Mouse (Mus musculus): Measurements from ENCODE around the gene Prss12.

GRCm38 (mm10) chr3:123514886-123515285, 68.2 kb downstream of the Prss12 start:
- TF ChIP-seq CTCF (IDR thresholded peaks at IDR 0.05; ENCODE audit: control insufficient read depth, insufficient read depth, insufficient replicate concordance, low read depth, low read length): no peak
- TF ChIP-seq POLR2A (IDR thresholded peaks at IDR 0.05; ENCODE audit: control insufficient read depth, low read depth, low read length): no peak
